Mouse (Mus musculus) forebrain, embryonic 14.5 days (tissue): Measurements from ENCODE around the gene Adap2. TPM values are rescaled to one million over a fixed set of nuclear protein-coding genes. Genes with fewer than 3 reads are reported as not detected.

Source experiments
- ATAC-seq: fragments of 200-750 bp; cut with Nextera tagmentation; 2 replicates; pipeline ENCODE4 v1.8.0; 2017; ENCODE audit warnings: mild to moderate bottlenecking, moderate library complexity
- DNase-seq: peaks from one replicate; pipeline ENCODE4 v3.0.0-alpha.2; 2015; ENCODE audit warnings: low spot score
- H3K27ac ChIP-seq: fragments of 300-500 bp; sonication (generic); 2 replicates; pipeline ENCODE4 v1.5.1; 2014; ENCODE audit warnings: low read depth, mild to moderate bottlenecking, control low read depth, low read length, moderate library complexity
- H3K27me3 ChIP-seq: fragments of 300-500 bp; sonication (generic); replicated peaks from 2 replicates; pipeline ENCODE4 v1.6.1; 2014; ENCODE audit warnings: low read length, control low read depth, mixed read lengths; ENCODE audit not compliant: control insufficient read depth, insufficient read depth
- H3K36me3 ChIP-seq: fragments of 300-500 bp; sonication (generic); 2 replicates; pipeline ENCODE4 v1.6.1; 2014; ENCODE audit warnings: low read length, control low read depth; ENCODE audit not compliant: control insufficient read depth, insufficient read depth
- H3K4me1 ChIP-seq: fragments of 300-500 bp; sonication (generic); 2 replicates; pipeline ENCODE4 v1.6.1; 2014; ENCODE audit warnings: antibody characterized with exemption, low read length, control low read depth; ENCODE audit not compliant: control insufficient read depth, insufficient read depth
- H3K4me2 ChIP-seq: fragments of 300-500 bp; sonication (generic); 2 replicates; pipeline ENCODE4 v1.6.1; 2014; ENCODE audit warnings: mild to moderate bottlenecking, control low read depth, low read length
- H3K4me3 ChIP-seq: fragments of 300-500 bp; sonication (generic); 2 replicates; pipeline ENCODE4 v1.5.1; 2014; ENCODE audit warnings: low read depth, low read length, control low read depth
- H3K9ac ChIP-seq: fragments of 300-500 bp; sonication (generic); 2 replicates; pipeline ENCODE4 v1.6.1; 2014; ENCODE audit warnings: mild to moderate bottlenecking, low read length, control low read depth, moderate library complexity
- H3K9me3 ChIP-seq: fragments of 300-500 bp; sonication (generic); replicated peaks from 2 replicates; pipeline ENCODE4 v1.6.1; 2016; ENCODE audit warnings: low read length, control low read depth, mixed read lengths; ENCODE audit not compliant: control insufficient read depth
- WGBS: fragments of 180-500 bp; shearing (Covaris S2); extraction: QIAGEN DNeasy Blood & Tissue Kit; methylation state at CpG from one replicate; pipeline ENCODE4 v1.1.7; 2014; 5-methylcytosine and 5-hydroxymethylcytosine counted together
- polyA plus RNA-seq: library from polyadenylated mRNA; unstranded; fragments of >200 nt; fragmentation: Nextera tagmentation; extraction: Ambion mirVana; gene quantifications from 2 replicates; pipeline ENCODE4 v1.2.1, GENCODE M21; 2014

The Adap2 gene
- polyA plus RNA-seq, 1 experiment from 2014 or later, result 2.0 TPM

GRCm38 (mm10) chr11:80212282-80212681 is 58.4 kb downstream of the Adap2 start:
- DNase-seq, result no peak
- ATAC-seq, result no peak
- Histone ChIP-seq H3K9me3 (no peaks in the 10 kb centered on the region), H3K9ac (no peak overlapping the region), H3K4me2 (no peak overlapping the region), H3K27ac (no peak overlapping the region), H3K27me3 (no peaks in the 10 kb centered on the region), H3K4me1 (peaks cover 8% of the 10 kb centered on the region), H3K4me3 (no peak overlapping the region), H3K36me3 (peaks cover 9% of the 10 kb centered on the region; the same call in 1 of the 2 replicates)
- WGBS, result 85% methylated on average over 2 of the region's 2 CpGs

GRCm38 (mm10) chr11:80215291-80215690 is 61.4 kb downstream of the Adap2 start:
- no peak for DNase-seq
- no peaks in the 10 kb centered on the region for H3K9me3 ChIP-seq
- peaks cover 3% of the 10 kb centered on the region for H3K4me1 ChIP-seq
- H3K27me3 ChIP-seq, result no peaks in the 10 kb centered on the region
- H3K4me2 ChIP-seq, result no peak overlapping the region
- peaks cover 11% of the 10 kb centered on the region for H3K36me3 ChIP-seq
- no peak overlapping the region for H3K4me3 ChIP-seq
- WGBS, result 89% methylated on average over 3 of the region's 3 CpGs
- H3K9ac ChIP-seq, result no peak overlapping the region
- no peak for ATAC-seq
- H3K27ac ChIP-seq, result no peak overlapping the region

- H3K4me1 ChIP-seq, result no peaks in the 10 kb centered on the region
- H3K27me3 ChIP-seq, result no peaks in the 10 kb centered on the region
- 86% methylated on average over 11 of the region's 11 CpGs for WGBS
- no peak overlapping the region for H3K4me2 ChIP-seq
- ATAC-seq (no peak), DNase-seq (no peak)
- no peak overlapping the region for H3K4me3 ChIP-seq
- peaks cover 38% of the 10 kb centered on the region for H3K36me3 ChIP-seq
- no peak overlapping the region for H3K9ac ChIP-seq
- H3K9me3 ChIP-seq, result no peaks in the 10 kb centered on the region
- no peak overlapping the region for H3K27ac ChIP-seq
Measured at GRCm38 (mm10) chr11:80218657-80219293, 64.9 kb downstream of the Adap2 start.

Other genes with a start within 250 kb of the Adap2 start
- 52.1 and 54.2 TPM in 2 replicates for gene Utp6, start 191.7 kb upstream of the Adap2 start, polyA plus RNA-seq
- 19.4 and 23.6 TPM in 2 replicates for gene Suz12, start 161.0 kb upstream of the Adap2 start, polyA plus RNA-seq
- gene Crlf3, start 73.1 kb upstream of the Adap2 start, polyA plus RNA-seq, result 17.6 and 18.7 TPM in 2 replicates
- 8.8 and 9.0 TPM in 2 replicates for gene Atad5, start 64.7 kb upstream of the Adap2 start, polyA plus RNA-seq
- 24.3 and 24.9 TPM in 2 replicates for gene Tefm, start 11.9 kb upstream of the Adap2 start, polyA plus RNA-seq
- gene Rnf135, start 29.7 kb downstream of the Adap2 start, polyA plus RNA-seq, result 2.4 and 2.6 TPM in 2 replicates
- 68.8 and 78.1 TPM in 2 replicates for gene Rhot1, start 54.9 kb downstream of the Adap2 start, polyA plus RNA-seq
- gene Rhbdl3, start 146.8 kb downstream of the Adap2 start, polyA plus RNA-seq, result 10.9 and 11.8 TPM in 2 replicates
- gene 5730455P16Rik, start 223.9 kb downstream of the Adap2 start, polyA plus RNA-seq, result 28.9 and 29.5 TPM in 2 replicates
- gene Zfp207, start 229.2 kb downstream of the Adap2 start, polyA plus RNA-seq, result 302 and 305 TPM in 2 replicates